Mouse (Mus musculus) small intestine, adult 2 months (tissue): ENCODE results near the gene Tigd3.

ENCODE experiments used
- CTCF ChIP-seq: fragments of 200-500 bp; IDR thresholded peaks from 2 replicates; pipeline ENCODE4 v1.5.1; 2012; ENCODE audit warnings: low read depth, mild to moderate bottlenecking, control low read depth, inconsistent platforms, low read length, moderate library complexity, mixed read lengths; ENCODE audit not compliant: insufficient replicate concordance, insufficient read length; ENCODE audit errors: extremely low read depth
- POLR2A ChIP-seq: fragments of 200-500 bp; IDR thresholded peaks from 2 replicates; pipeline ENCODE4 v1.6.1; 2012; ENCODE audit warnings: low read depth, mild to moderate bottlenecking, control low read depth, inconsistent platforms, low read length, moderate library complexity

DNA sequence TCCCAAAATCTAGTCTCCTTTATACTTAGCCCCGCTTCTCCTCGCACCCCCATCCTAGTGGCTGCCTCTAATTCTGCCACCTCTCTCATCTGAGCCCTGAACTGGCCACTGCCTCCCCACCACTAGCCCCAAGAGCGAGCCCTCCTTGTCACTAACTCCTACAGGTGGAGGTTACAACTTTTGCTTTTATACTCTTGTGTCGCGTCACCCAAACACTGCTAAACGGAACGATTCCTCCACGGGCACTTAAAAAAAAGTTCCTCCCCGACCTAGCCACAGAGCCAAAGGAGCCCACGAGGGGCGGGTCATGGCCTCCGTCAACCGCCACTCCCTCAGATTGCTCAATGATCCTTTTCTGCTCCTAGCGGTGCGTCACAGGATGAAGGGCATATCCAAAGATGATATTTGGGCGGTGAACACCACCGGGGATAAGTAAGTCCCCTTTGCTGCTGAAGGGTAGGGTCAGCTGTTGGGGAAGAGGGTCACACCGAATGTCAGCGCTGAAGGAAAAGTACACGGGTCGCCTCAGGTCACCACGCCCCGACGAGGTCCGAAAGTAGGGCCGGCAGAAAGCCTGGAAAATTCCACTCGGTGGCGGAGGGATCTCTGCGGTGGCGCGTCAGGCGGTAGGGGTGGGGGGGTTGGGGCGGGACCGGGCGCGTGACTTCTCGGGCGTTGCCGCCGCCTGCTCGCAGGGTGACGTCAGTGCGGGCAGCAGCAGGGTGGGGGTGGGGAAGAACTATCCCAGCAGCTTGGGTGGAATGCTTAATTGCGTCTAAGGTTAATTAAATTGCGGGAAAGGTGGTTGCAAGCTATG, 48.4 kb downstream of the Tigd3 start:
- peak; percentile 100 for TF ChIP-seq POLR2A
- TF ChIP-seq CTCF = peak; percentile 17; the same call in 1 of the 2 replicates
